ENCODE assay signal across 8 mouse cellular contexts in genomic region chr19:41660999-41661374, GRCm38 (mm10).
DNase-seq lines count a peak whose midpoint lies in the region; ATAC-seq lines count a peak whose summit lies in the region.
"Had no signal": no experiment of that assay in that cellular context is flagged by ENCODE, and none has a peak within 500 bp of the region (broad histone marks: within the 10 kb centered on the region; RNA-seq: fewer than 3 reads in every experiment).

No protein-coding gene starts in this region.

- H3K9ac ChIP-seq in neural tube, embryonic 13.5 days: peak overlapping the region; percentile 23; the same call in 1 of the 2 replicates
- H3K9ac ChIP-seq: embryonic facial prominence, embryonic 15.5 days had no signal

- H3K27ac ChIP-seq in neural tube, embryonic 13.5 days (replicated peaks): peak overlapping the region; percentile 68
- H3K27ac ChIP-seq: embryonic facial prominence, embryonic 15.5 days had no signal

- no peak overlapping the region for H3K4me3 ChIP-seq in neural tube, embryonic 13.5 days
- H3K4me3 ChIP-seq: embryonic facial prominence, embryonic 15.5 days had no signal

- no peak overlapping the region for H3K4me2 ChIP-seq in neural tube, embryonic 13.5 days
- H3K4me2 ChIP-seq: embryonic facial prominence, embryonic 15.5 days had no signal

- H3K36me3 ChIP-seq in neural tube, embryonic 13.5 days: no peaks in the 10 kb centered on the region
- H3K36me3 ChIP-seq: embryonic facial prominence, embryonic 15.5 days had no signal

- no peaks in the 10 kb centered on the region for H3K9me3 ChIP-seq in neural tube, embryonic 13.5 days
- H3K9me3 ChIP-seq: embryonic facial prominence, embryonic 15.5 days had no signal

- WGBS in neural tube, embryonic 13.5 days: 32% methylated on average over 4 of the region's 4 CpGs

- peak; percentile 83 to 85 for DNase-seq in kidney, postnatal 4 days
- DNase-seq in kidney, adult 9 months: no peak
- DNase-seq in NIH3T3 (ENCODE audit: low read depth) (peak; percentile 79), MN1 (ENCODE audit: low spot score) (no peak)
- DNase-seq in embryo, embryonic 10.5 days (ENCODE audit: low spot score): peak; percentile 86

- peaks cover 37% of the 10 kb centered on the region for H3K27me3 ChIP-seq in neural tube, embryonic 13.5 days

- no peak for ATAC-seq in neural tube, embryonic 13.5 days (ENCODE audit: low read depth)
- ATAC-seq in megakaryocyte, adult 5-6 weeks (ENCODE audit: poor library complexity, severe bottlenecking): no peak

- peaks cover 92% of the 10 kb centered on the region for H3K4me1 ChIP-seq in neural tube, embryonic 13.5 days (replicated peaks)

Comparison
In these comparisons a context has a peak if more than half of its experiments do, and no peak if none do; other contexts are left out.
1. DNase-seq: peak in kidney, postnatal 4 days (2 of 2), NIH3T3 (single experiment) and embryo, embryonic 10.5 days (single experiment); none in kidney, adult 9 months (single experiment) and MN1 (single experiment).